Mouse (Mus musculus) embryonic facial prominence, embryonic 15.5 days (tissue): ENCODE data around the gene Kng1. TPM values are rescaled to one million over a fixed set of nuclear protein-coding genes. Genes with fewer than 3 reads are reported as not detected.
"Not testable (repeated sequence)": the region's sequence is repeated elsewhere in the genome, so short reads cannot be mapped to it uniquely, and the experiment has no call there.

Experiments
- ATAC-seq: fragments of 200-750 bp; cut with Nextera tagmentation; 2 replicates; pipeline ENCODE4 v1.8.0; 2017; ENCODE audit warnings: low read depth, moderate TSS enrichment; ENCODE audit not compliant: insufficient number of reproducible peaks, low FRiP score, low TSS enrichment
- H3K27ac ChIP-seq: fragments of 300-500 bp; sonication (generic); replicated peaks from 2 replicates; pipeline ENCODE4 v1.5.1; 2015; ENCODE audit warnings: mild to moderate bottlenecking, inconsistent platforms
- H3K27me3 ChIP-seq: fragments of 300-500 bp; sonication (generic); 2 replicates; pipeline ENCODE4 v1.6.1; 2015; ENCODE audit warnings: inconsistent platforms
- H3K36me3 ChIP-seq: fragments of 300-500 bp; sonication (generic); 2 replicates; pipeline ENCODE4 v1.6.1; 2015; ENCODE audit warnings: mild to moderate bottlenecking, inconsistent platforms
- H3K4me1 ChIP-seq: fragments of 300-500 bp; sonication (generic); 2 replicates; pipeline ENCODE4 v1.6.1; 2015; ENCODE audit warnings: inconsistent platforms
- H3K4me2 ChIP-seq: fragments of 300-500 bp; sonication (generic); replicated peaks from 2 replicates; pipeline ENCODE4 v1.6.1; 2015; ENCODE audit warnings: mild to moderate bottlenecking, inconsistent platforms
- H3K4me3 ChIP-seq: fragments of 300-500 bp; sonication (generic); replicated peaks from 2 replicates; pipeline ENCODE4 v1.5.1; 2015; ENCODE audit warnings: mild to moderate bottlenecking, inconsistent platforms
- H3K9ac ChIP-seq: fragments of 300-500 bp; sonication (generic); 2 replicates; pipeline ENCODE4 v1.6.1; 2015; ENCODE audit warnings: inconsistent platforms
- H3K9me3 ChIP-seq: fragments of 300-500 bp; sonication (generic); replicated peaks from 2 replicates; pipeline ENCODE4 v1.6.1; 2016; ENCODE audit warnings: inconsistent platforms
- WGBS: fragments of 180-500 bp; shearing (Covaris S2); methylation state at CpG from one replicate; pipeline ENCODE4 v1.1.7; 2015; 5-methylcytosine and 5-hydroxymethylcytosine counted together
- polyA plus RNA-seq: library from polyadenylated mRNA; unstranded; fragments of >200 nt; fragmentation: Nextera tagmentation; extraction: Ambion mirVana; gene quantifications from 2 replicates; pipeline ENCODE4 v1.2.1, GENCODE M21; 2015

The Kng1 gene
- polyA plus RNA-seq, 1 experiment from 2014 or later: 0.17 TPM

DNA sequence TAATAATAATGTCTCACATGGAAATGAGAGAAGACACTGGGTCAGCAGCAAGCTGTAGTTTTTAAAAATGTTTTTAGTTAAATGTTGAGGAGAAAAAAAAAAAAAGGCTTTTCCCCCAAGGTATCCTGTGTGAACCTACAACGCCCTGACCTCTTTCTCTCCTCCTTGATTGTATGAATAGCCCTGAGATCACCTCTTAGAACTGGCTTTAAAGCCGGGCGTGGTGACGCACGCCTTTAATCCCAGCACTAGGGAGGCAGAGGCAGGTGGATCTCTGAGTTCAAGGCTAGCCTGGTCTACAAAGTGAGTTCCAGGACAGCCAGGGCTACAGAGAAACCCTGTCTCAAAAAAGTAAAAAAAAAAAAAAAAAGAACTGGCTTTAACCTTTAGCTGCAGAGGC is 37.9 kb downstream of the Kng1 start:
- not testable (repeated sequence) for H3K27me3 ChIP-seq, H3K36me3 ChIP-seq, ATAC-seq, H3K9ac ChIP-seq, H3K9me3 ChIP-seq, H3K4me2 ChIP-seq, H3K4me3 ChIP-seq, H3K27ac ChIP-seq, H3K4me1 ChIP-seq
- 91% methylated on average over 5 of the region's 5 CpGs for WGBS

DNA sequence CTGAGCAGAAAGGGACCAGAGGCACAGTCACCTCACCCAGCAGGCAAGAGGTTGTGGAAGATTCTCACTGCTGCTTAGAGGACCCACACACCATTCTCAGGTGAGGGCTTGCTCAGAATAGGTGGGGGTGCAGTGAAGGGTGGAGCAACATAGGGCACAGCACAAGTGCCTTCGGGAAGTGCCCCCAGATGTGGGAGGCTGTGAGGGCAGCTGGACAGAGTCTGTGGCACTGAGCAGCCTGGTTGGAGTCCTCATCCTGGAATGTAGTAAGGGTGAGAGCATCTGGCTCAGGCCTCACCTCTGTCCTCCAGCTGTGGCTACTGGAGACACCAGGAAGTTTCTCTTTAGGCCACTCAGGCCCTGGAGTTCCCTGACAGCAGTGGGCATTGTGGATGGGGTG is 39.2 kb downstream of the Kng1 start:
- not testable (repeated sequence) for H3K9me3 ChIP-seq, H3K9ac ChIP-seq, H3K27me3 ChIP-seq, H3K4me1 ChIP-seq, H3K27ac ChIP-seq, H3K4me2 ChIP-seq, H3K4me3 ChIP-seq, H3K36me3 ChIP-seq, ATAC-seq
- WGBS: 83% methylated on average over 1 of the region's 1 CpGs

DNA sequence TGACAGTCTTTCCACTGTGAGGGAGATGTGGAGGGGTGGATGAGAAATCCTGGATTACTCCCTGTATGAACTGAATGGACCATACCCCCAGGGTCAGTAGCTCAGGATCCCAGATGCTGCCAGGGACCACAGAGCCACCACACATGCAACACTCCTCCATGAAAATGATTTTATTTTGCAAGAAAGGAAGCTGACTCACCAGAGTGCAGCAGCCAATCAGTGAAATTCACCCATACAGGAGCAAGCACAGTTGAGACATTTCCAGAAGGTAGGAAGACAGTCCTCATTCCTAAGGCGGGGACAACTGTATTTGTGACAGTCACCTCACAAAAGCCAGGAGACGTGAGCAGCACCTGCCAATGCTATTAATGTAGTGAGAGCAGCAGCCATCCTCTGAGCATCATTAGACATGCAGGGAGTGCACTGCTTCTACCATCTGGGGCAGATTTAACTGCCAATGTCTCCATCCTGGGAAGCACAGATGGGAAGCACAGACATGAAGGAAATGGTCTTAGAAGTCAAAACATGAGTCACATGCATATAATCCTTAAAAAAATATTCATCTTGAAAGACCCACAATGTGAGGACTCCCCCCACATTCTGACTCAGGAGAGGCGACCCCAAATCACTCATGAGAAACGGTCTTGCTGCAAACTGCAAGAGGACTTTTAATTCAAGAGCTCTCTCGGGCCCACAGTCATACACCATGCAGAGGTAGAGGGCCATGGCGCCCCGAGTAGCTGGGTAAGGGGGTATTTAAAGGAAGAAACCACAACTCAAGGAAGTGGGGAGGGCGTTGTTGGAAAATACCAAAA is 39.8 kb downstream of the Kng1 start:
- not testable (repeated sequence) for H3K4me1 ChIP-seq, H3K27ac ChIP-seq, H3K4me2 ChIP-seq, H3K9ac ChIP-seq, H3K27me3 ChIP-seq, H3K4me3 ChIP-seq, ATAC-seq, H3K9me3 ChIP-seq, H3K36me3 ChIP-seq
- WGBS: 72% methylated on average over 8 of the region's 8 CpGs

DNA sequence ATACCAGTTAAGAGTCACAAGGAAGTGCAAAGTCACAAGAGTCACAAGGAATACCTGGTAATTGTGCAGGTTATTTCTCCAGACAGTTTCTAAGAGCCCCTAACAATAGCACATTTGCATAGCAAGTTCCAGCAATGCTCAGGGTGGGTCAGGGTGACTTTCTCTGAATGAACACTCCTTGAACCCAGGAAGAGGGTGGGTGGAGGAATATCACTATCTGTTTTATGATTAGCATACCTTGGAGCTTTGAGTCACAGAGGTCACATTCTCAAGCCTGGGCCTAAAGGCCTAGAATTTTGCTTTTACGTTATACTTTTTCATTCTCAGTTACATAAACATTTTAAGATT is 40.4 kb downstream of the Kng1 start:
- not testable (repeated sequence) for H3K4me1 ChIP-seq, H3K36me3 ChIP-seq, H3K4me3 ChIP-seq, H3K27me3 ChIP-seq, H3K9ac ChIP-seq, ATAC-seq, H3K4me2 ChIP-seq, H3K27ac ChIP-seq, H3K9me3 ChIP-seq
- WGBS: 98% methylated on average over 1 of the region's 1 CpGs

DNA sequence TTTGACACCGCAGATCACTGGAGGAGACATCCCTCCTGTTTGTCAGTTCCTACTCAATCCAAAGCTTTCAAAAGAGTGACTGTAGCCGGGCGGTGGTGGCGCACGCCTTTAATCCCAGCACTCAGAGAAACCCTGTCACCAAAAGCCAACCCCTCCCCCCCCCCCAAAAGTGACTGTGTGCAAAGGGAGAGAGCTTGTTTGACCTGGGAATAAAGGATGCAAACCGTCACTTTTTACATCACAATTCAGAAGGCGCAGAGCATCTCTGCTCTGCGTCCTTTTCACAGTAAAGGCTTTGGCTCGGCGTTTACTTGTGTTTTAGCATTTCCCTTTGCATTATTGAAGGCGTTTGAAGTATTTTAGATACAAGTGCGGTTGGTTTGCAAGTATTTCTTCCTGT is 42.0 kb downstream of the Kng1 start:
- Histone ChIP-seq H3K4me2 (peak overlapping the region; percentile 41), H3K4me1 (peaks cover 8% of the 10 kb centered on the region; the same call in 1 of the 2 replicates), H3K9me3 (no peaks in the 10 kb centered on the region), H3K4me3 (peak overlapping the region; percentile 27), H3K27ac (no peak overlapping the region), H3K27me3 (no peaks in the 10 kb centered on the region), H3K9ac (no peak overlapping the region), H3K36me3 (no peaks in the 10 kb centered on the region)
- no peak for ATAC-seq
- 10% methylated on average over 12 of the region's 12 CpGs for WGBS

DNA sequence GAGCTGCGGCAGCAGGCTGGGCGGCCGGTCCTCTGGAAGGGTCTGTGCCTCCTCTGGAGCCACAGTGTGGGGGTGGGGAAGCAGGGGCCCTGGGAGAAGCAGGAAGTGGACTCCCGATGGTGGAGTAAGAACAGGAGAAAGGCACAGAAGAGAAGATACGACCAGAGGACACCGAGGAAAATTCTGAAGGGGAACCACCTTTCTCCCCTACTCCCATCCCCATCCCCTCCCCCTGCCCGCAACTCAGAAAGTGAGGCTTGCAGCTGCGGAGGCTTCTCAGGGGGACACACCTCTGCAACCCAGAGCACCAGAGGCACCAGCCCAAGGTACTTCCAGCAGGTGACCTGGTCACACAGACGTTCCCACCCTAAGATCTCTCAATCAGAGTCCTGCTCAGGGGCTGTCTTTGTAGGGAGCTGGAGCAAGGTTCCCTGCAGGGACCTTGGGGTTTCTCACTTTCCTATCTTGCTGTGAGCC is 42.5 kb downstream of the Kng1 start:
- H3K27ac ChIP-seq: no peak overlapping the region

DNA sequence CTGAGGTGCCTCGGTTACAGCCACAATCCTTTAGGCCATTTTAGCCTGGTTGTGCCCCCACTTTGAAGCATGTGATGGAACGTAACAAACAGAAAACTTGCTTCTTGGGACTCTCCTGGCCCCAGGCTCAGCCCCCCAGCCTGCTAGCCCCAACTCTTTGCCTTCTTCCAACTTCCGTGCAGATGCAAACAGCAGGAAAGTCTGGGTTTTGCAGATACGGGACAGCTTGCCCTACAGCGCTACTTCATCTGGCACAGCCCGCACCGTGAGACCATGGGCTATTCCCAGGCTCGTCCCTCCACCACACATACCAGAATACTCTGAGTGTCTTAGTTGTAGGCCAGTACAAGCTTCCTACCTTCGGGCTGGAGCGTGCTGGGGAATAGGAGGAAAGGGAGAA is 42.9 kb downstream of the Kng1 start:
- WGBS: 13% methylated on average over 10 of the region's 10 CpGs
- Histone ChIP-seq H3K4me3 (peak overlapping the region; percentile 27), H3K9ac (peak overlapping the region; percentile 7; the same call in 1 of the 2 replicates), H3K4me2 (peak overlapping the region; percentile 41), H3K36me3 (no peaks in the 10 kb centered on the region), H3K9me3 (no peaks in the 10 kb centered on the region), H3K27me3 (no peaks in the 10 kb centered on the region), H3K4me1 (peaks cover 8% of the 10 kb centered on the region; the same call in 1 of the 2 replicates), H3K27ac (no peak overlapping the region)
- ATAC-seq: no peak

More for the DNA sequence above, 42.5 kb downstream of the Kng1 start:
- H3K9ac ChIP-seq: peak overlapping the region; percentile 7; the same call in 1 of the 2 replicates
- no peaks in the 10 kb centered on the region for H3K36me3 ChIP-seq
- WGBS: 2% methylated on average over 9 of the region's 9 CpGs
- H3K4me2 ChIP-seq: peak overlapping the region; percentile 41
- no peak; the same call in 1 of the 2 replicates for ATAC-seq
- H3K4me1 ChIP-seq: peaks cover 8% of the 10 kb centered on the region; the same call in 1 of the 2 replicates
- no peaks in the 10 kb centered on the region for H3K27me3 ChIP-seq
- peak overlapping the region; percentile 27 for H3K4me3 ChIP-seq
- H3K9me3 ChIP-seq: no peaks in the 10 kb centered on the region

DNA sequence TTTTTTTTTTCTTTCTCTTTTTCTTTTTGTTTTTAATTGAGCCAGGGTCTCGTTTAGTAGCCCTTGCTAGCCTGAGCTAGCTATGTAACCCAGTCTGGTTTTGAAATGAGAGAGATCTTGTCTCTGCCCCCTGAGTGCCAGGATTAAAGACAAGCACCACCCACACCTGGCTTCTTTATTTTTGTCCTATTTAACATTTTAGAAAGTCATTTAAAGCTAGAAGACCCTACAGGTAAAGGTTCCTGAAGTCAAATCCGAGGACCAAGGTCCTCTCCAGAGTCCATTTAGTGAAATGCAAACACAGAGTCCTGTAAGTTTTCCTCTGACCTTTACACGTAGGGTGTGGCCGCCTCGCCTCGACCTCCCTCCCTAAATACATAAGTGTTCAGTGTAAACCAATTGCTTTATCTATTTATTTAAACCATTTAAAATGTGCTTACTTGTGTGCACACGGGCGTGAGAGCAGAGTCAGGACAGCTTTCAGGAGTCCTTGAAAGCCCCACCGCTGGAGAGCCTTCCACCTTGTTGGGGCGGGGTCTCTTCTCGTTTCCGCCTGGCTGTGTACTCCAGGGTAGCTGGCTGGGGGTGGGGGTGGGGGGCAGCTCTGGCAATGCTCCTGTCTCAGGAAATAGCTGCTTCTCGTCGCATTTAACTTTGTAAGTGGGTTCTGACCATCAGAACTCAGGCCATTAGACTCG is 44.8 kb downstream of the Kng1 start:
- H3K4me3 ChIP-seq: peak overlapping the region; percentile 25

DNA sequence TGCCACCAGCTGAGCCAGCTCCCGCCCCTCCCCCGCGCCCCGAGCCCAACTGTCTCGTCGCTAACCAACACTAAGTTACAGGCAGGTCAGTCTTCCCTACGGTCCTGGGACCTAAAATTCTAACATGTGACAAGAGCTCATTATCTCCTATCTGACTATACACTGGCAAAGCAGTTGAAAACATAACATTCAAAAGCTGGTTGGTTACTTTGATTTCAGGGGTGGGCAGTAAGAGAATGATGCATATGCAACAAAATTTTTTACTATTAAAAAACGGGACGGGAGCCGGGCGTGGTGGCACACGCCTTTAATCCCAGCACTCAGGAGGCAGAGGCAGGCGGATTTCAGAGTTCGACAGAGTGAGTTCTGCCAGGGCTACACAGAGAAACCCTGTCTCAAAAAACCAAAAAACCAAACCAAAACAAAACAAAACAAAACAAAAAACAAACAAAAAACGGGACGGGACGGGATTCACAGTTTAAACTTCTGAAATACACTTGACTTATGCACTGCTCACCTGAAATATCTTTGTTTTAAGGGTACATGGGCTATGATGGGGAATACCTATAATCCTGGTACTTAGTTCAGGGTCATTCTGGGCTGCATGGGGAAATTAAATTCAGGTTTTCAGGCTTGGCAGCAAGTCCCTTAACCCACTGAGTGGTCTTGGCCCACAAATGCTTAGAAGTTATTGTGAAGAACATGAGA is 45.5 kb downstream of the Kng1 start:
- Histone ChIP-seq H3K36me3 (no peaks in the 10 kb centered on the region), H3K9ac (no peak overlapping the region), H3K9me3 (no peaks in the 10 kb centered on the region), H3K4me1 (peaks cover 8% of the 10 kb centered on the region; the same call in 1 of the 2 replicates), H3K4me2 (peak overlapping the region; percentile 48), H3K4me3 (peak overlapping the region; percentile 25), H3K27me3 (no peaks in the 10 kb centered on the region), H3K27ac (no peak overlapping the region)
- ATAC-seq: no peak
- 37% methylated on average over 17 of the region's 17 CpGs for WGBS

More for the DNA sequence above, 44.8 kb downstream of the Kng1 start:
- 11% methylated on average over 15 of the region's 15 CpGs for WGBS
- Histone ChIP-seq H3K4me1 (peaks cover 8% of the 10 kb centered on the region; the same call in 1 of the 2 replicates), H3K27me3 (no peaks in the 10 kb centered on the region), H3K9me3 (no peaks in the 10 kb centered on the region), H3K4me2 (peak overlapping the region; percentile 48), H3K27ac (no peak overlapping the region), H3K36me3 (no peaks in the 10 kb centered on the region), H3K9ac (no peak overlapping the region)
- ATAC-seq: no peak

DNA sequence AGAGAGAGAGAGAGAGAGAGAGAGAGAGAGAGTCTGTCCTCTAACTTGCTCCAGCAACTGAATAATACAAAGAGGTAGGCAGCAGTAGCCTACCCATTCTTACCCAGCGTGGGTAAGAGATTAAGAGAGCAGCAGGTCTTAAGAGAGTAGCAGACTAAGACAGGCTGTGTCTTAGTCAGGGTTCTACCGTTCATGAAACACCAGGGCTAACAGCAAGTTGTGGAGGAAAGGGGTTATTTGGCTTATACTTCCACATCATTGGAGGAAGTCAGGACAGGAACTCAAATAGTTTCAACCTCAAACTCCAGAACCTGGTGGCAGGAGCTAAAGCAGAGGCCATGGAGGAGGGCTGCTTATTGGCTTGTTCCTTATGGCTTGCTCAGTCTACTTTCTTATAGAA is 46.2 kb downstream of the Kng1 start:
- Histone ChIP-seq H3K27me3 (no peaks in the 10 kb centered on the region), H3K9ac (no peak overlapping the region), H3K4me1 (peaks cover 8% of the 10 kb centered on the region; the same call in 1 of the 2 replicates), H3K9me3 (no peaks in the 10 kb centered on the region), H3K27ac (no peak overlapping the region), H3K4me2 (no peak overlapping the region), H3K4me3 (no peak overlapping the region), H3K36me3 (peaks cover under 1% of the 10 kb centered on the region; the same call in 1 of the 2 replicates)
- 67% methylated on average over 2 of the region's 2 CpGs for WGBS
- no peak for ATAC-seq

DNA sequence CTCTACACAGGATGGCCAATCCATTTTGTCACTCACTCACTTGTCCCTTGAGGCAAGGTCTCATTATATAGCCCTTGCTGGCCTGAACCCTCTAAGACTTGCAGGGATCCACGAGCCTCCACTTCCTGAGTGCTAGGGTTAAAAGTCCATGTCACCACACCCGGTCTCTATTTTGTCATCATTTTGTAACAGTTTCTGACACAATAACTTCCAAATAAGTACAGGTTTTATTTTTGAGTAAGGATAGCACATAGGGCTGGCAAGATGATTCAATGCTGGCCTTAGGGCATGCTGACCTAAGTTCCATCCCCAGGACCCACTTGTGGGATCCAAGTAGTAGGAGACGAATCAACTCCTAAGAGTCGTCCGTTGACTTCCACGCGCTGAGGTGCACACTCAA is 48.5 kb downstream of the Kng1 start:
- 67% methylated on average over 7 of the region's 7 CpGs for WGBS
- peaks cover 13% of the 10 kb centered on the region for H3K4me1 ChIP-seq
- H3K36me3 ChIP-seq: peaks cover 21% of the 10 kb centered on the region
- no peak for ATAC-seq
- H3K27ac ChIP-seq: no peak overlapping the region
- H3K4me2 ChIP-seq: no peak overlapping the region
- H3K4me3 ChIP-seq: no peak overlapping the region
- H3K27me3 ChIP-seq: no peaks in the 10 kb centered on the region
- no peaks in the 10 kb centered on the region for H3K9me3 ChIP-seq
- no peak overlapping the region for H3K9ac ChIP-seq
